Mouse (Mus musculus) liver, embryonic 12.5 days (tissue): ENCODE measurements at regions not wholly inside any gene's neighbourhood (a gene's known extent, or its start where the extent isn't known, plus 50 kb on each side); places are given as distances from the start of the nearest gene placed in this dataset.

Experiments
- ATAC-seq: fragments of 200-750 bp; cut with Nextera tagmentation; 2 replicates; pipeline ENCODE4 v1.8.0; 2017; ENCODE audit warnings: moderate number of reproducible peaks, mild to moderate bottlenecking, moderate library complexity
- H3K27ac ChIP-seq: fragments of 300-500 bp; sonication (generic); 2 replicates; pipeline ENCODE4 v1.5.1; 2016; ENCODE audit warnings: mild to moderate bottlenecking
- H3K27me3 ChIP-seq: fragments of 300-500 bp; sonication (generic); replicated peaks from 2 replicates; pipeline ENCODE4 v1.6.1; 2016; ENCODE audit warnings: mild to moderate bottlenecking, moderate library complexity
- H3K36me3 ChIP-seq: fragments of 300-500 bp; sonication (generic); 2 replicates; pipeline ENCODE4 v1.6.1; 2016; ENCODE audit warnings: mild to moderate bottlenecking, moderate library complexity
- H3K4me1 ChIP-seq: fragments of 300-500 bp; sonication (generic); 2 replicates; pipeline ENCODE4 v1.6.1; 2016
- H3K4me2 ChIP-seq: fragments of 300-500 bp; sonication (generic); 2 replicates; pipeline ENCODE4 v1.6.1; 2016; ENCODE audit warnings: mild to moderate bottlenecking, moderate library complexity
- H3K4me3 ChIP-seq: fragments of 300-500 bp; sonication (generic); 2 replicates; pipeline ENCODE4 v1.5.1; 2016; ENCODE audit warnings: mild to moderate bottlenecking, moderate library complexity
- H3K9ac ChIP-seq: fragments of 300-500 bp; sonication (generic); 2 replicates; pipeline ENCODE4 v1.6.1; 2016; ENCODE audit warnings: mild to moderate bottlenecking, moderate library complexity
- H3K9me3 ChIP-seq: fragments of 300-500 bp; sonication (generic); replicated peaks from 2 replicates; pipeline ENCODE4 v1.6.1; 2016; ENCODE audit warnings: mild to moderate bottlenecking, moderate library complexity
- WGBS: fragments of 180-500 bp; shearing (Covaris S2); methylation state at CpG from one replicate; pipeline ENCODE4 v1.1.7; 2016; ENCODE audit not compliant: insufficient replicate concordance; 5-methylcytosine and 5-hydroxymethylcytosine counted together

GRCm38 (mm10) chr12:26621135-26621932 lies 152.3 kb downstream of the Cmpk2 start:
- Histone ChIP-seq H3K27me3 (no peaks in the 10 kb centered on the region), H3K4me1 (no peaks in the 10 kb centered on the region), H3K9me3 (no peaks in the 10 kb centered on the region), H3K4me2 (no peak overlapping the region), H3K4me3 (no peak overlapping the region), H3K27ac (no peak overlapping the region), H3K9ac (no peak overlapping the region), H3K36me3 (no peaks in the 10 kb centered on the region)
- 75% methylated on average over 12 of the region's 12 CpGs for whole genome bisulfite sequencing
- no peak for ATAC-seq

DNA sequence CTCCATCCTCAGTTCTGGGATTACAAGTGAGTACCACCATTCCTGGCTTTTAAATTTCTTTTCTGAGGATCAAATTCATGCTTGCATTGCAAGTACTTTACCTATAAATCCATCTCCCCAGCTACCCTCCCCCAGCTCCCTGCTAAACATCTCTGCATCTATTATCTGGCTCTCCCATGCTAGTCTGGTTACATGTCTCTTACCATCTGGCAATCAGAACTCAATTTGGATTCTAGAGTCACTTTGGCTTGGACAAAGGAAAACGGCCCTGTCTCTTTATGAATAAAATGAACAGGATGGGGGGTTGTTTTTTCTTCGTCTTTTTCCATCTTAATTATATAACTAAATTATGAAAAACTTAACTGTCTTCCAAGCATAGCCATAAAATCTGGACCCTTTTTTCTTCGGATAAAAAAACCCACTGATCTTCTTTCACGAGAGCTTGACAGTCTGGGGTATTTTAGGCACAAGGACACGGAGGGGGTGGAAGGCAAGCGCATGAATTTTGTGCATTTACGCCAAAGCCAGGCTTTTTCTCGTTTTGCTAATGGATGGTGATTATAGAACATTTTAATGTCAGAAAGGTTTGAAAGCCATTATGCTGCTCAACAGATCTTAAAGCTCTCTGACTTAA lies 151.6 kb downstream of the Cmpk2 start:
- H3K36me3 ChIP-seq: no peaks in the 10 kb centered on the region
- H3K4me2 ChIP-seq: no peak overlapping the region
- H3K9me3 ChIP-seq: no peaks in the 10 kb centered on the region
- H3K27ac ChIP-seq: no peak overlapping the region
- no peak overlapping the region for H3K4me3 ChIP-seq
- no peak for ATAC-seq
- H3K9ac ChIP-seq: no peak overlapping the region
- H3K27me3 ChIP-seq: no peaks in the 10 kb centered on the region
- WGBS: 64% methylated on average over 8 of the region's 8 CpGs
- no peaks in the 10 kb centered on the region for H3K4me1 ChIP-seq

GRCm38 (mm10) chr12:26617969-26618368 lies 149.0 kb downstream of the Cmpk2 start:
- no peaks in the 10 kb centered on the region for H3K4me1 ChIP-seq
- WGBS: 74% methylated on average over 3 of the region's 3 CpGs
- H3K27ac ChIP-seq: no peak overlapping the region
- no peaks in the 10 kb centered on the region for H3K9me3 ChIP-seq
- ATAC-seq: no peak
- H3K4me3 ChIP-seq: no peak overlapping the region
- H3K27me3 ChIP-seq: no peaks in the 10 kb centered on the region
- no peak overlapping the region for H3K9ac ChIP-seq
- H3K4me2 ChIP-seq: no peak overlapping the region
- H3K36me3 ChIP-seq: no peaks in the 10 kb centered on the region

GRCm38 (mm10) chr12:26613086-26613705 lies 144.2 kb downstream of the Cmpk2 start:
- Histone ChIP-seq H3K4me3 (no peak overlapping the region), H3K9me3 (no peaks in the 10 kb centered on the region), H3K9ac (no peak overlapping the region), H3K27me3 (no peaks in the 10 kb centered on the region), H3K4me2 (no peak overlapping the region), H3K27ac (no peak overlapping the region), H3K4me1 (no peaks in the 10 kb centered on the region), H3K36me3 (no peaks in the 10 kb centered on the region)
- no peak for ATAC-seq
- WGBS: 75% methylated on average over 11 of the region's 11 CpGs

GRCm38 (mm10) chr12:26610079-26610478 lies 141.1 kb downstream of the Cmpk2 start:
- no peak overlapping the region for H3K9ac ChIP-seq
- no peaks in the 10 kb centered on the region for H3K4me1 ChIP-seq
- no peak overlapping the region for H3K4me3 ChIP-seq
- H3K27ac ChIP-seq: no peak overlapping the region
- no peak for ATAC-seq
- 55% methylated on average over 3 of the region's 3 CpGs for WGBS
- H3K4me2 ChIP-seq: no peak overlapping the region
- no peaks in the 10 kb centered on the region for H3K9me3 ChIP-seq
- no peaks in the 10 kb centered on the region for H3K36me3 ChIP-seq
- no peaks in the 10 kb centered on the region for H3K27me3 ChIP-seq

DNA sequence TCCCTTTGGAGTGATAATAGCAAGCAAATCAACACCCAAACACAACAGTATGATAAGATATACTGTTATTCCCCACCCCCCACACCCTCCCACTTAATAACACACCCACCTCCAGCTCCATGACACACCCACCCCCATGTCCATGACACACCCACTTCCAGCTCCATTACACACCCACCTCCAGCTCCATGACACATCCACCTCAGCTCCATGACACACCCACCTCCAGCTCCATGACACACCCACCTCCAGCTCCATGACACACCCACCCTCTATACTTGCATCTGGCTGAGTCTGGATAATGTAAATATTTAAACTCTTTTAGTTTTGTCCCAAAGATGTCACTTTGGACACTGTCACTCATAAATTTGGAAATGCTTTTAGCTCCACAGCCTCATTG lies 129.5 kb downstream of the Cmpk2 start:
- no peaks in the 10 kb centered on the region for H3K9me3 ChIP-seq
- no peaks in the 10 kb centered on the region for H3K36me3 ChIP-seq
- no peak overlapping the region for H3K4me3 ChIP-seq
- H3K4me2 ChIP-seq: no peak overlapping the region
- no peaks in the 10 kb centered on the region for H3K27me3 ChIP-seq
- no peak overlapping the region for H3K9ac ChIP-seq
- H3K4me1 ChIP-seq: no peaks in the 10 kb centered on the region
- ATAC-seq: no peak
- H3K27ac ChIP-seq: no peak overlapping the region

GRCm38 (mm10) chr12:26592125-26592524 lies 123.1 kb downstream of the Cmpk2 start:
- no peaks in the 10 kb centered on the region for H3K4me1 ChIP-seq
- no peak for ATAC-seq
- no peaks in the 10 kb centered on the region for H3K27me3 ChIP-seq
- no peak overlapping the region for H3K9ac ChIP-seq
- H3K27ac ChIP-seq: no peak overlapping the region
- H3K9me3 ChIP-seq: no peaks in the 10 kb centered on the region
- H3K36me3 ChIP-seq: no peaks in the 10 kb centered on the region
- H3K4me2 ChIP-seq: no peak overlapping the region
- H3K4me3 ChIP-seq: no peak overlapping the region

- Histone ChIP-seq H3K9me3 (no peaks in the 10 kb centered on the region), H3K9ac (no peak overlapping the region)
- ATAC-seq: no peak
Measured at GRCm38 (mm10) chr12:26589091-26589490, 120.1 kb downstream of the Cmpk2 start.

GRCm38 (mm10) chr12:26577438-26577837 lies 108.4 kb downstream of the Cmpk2 start:
- no peaks in the 10 kb centered on the region for H3K27me3 ChIP-seq
- H3K27ac ChIP-seq: no peak overlapping the region
- no peak for ATAC-seq
- WGBS: 76% methylated on average over 6 of the region's 6 CpGs
- H3K36me3 ChIP-seq: no peaks in the 10 kb centered on the region
- no peak overlapping the region for H3K4me3 ChIP-seq
- H3K4me2 ChIP-seq: no peak overlapping the region
- H3K9me3 ChIP-seq: no peaks in the 10 kb centered on the region
- H3K4me1 ChIP-seq: no peaks in the 10 kb centered on the region
- H3K9ac ChIP-seq: no peak overlapping the region

More at GRCm38 (mm10) chr12:26589091-26589490, 120.1 kb downstream of the Cmpk2 start:
- Histone ChIP-seq H3K27me3 (no peaks in the 10 kb centered on the region), H3K4me1 (no peaks in the 10 kb centered on the region), H3K4me2 (no peak overlapping the region), H3K36me3 (no peaks in the 10 kb centered on the region), H3K27ac (no peak overlapping the region), H3K4me3 (no peak overlapping the region)

DNA sequence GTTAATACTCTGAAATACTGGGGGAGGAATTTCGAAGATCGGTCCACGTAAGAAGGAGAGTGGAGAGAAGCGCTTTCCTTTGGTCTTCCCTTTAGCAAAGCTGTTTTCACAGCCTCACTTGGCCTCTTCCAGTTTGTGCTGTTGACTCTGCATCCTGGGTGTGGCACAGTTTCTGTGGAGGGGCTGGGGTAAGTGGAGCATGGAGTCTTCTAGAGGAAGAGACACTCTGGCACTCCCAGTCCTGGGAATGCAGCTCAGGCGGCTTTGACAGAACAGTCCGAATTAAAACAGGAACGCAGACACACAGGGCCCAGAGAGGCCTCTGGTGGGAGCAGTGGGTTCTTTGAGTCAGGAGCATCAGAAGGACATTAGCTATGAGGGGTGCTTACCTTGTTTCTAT lies 102.6 kb downstream of the Cmpk2 start:
- no peak overlapping the region for H3K4me3 ChIP-seq
- ATAC-seq: no peak
- no peak overlapping the region for H3K9ac ChIP-seq
- no peaks in the 10 kb centered on the region for H3K36me3 ChIP-seq
- no peaks in the 10 kb centered on the region for H3K4me1 ChIP-seq
- WGBS: 81% methylated on average over 7 of the region's 7 CpGs
- H3K4me2 ChIP-seq: no peak overlapping the region
- H3K9me3 ChIP-seq: no peaks in the 10 kb centered on the region
- H3K27me3 ChIP-seq: no peaks in the 10 kb centered on the region
- H3K27ac ChIP-seq: no peak overlapping the region

DNA sequence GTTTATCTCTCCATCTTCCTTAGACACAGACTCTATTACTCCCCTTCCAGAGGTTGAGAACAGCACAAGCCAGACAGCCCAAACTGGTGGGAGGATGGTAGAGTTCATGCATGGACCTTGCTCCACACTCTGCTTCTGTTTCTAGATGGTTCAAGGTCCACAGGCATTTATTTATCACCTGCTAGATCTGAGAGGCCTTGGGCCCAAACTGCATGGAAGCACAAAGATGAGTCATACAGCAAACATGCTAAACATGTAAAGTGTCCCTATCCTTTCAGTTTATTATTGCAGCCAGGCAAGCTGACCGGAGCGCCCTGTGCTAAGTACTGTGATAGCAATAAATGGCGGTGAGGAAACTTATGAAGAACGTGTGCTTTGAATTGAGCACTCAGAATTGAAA lies 98.4 kb downstream of the Cmpk2 start:
- Histone ChIP-seq H3K27ac (no peak overlapping the region), H3K27me3 (no peaks in the 10 kb centered on the region), H3K4me2 (no peak overlapping the region), H3K4me3 (no peak overlapping the region), H3K36me3 (no peaks in the 10 kb centered on the region), H3K9me3 (no peaks in the 10 kb centered on the region), H3K4me1 (no peaks in the 10 kb centered on the region), H3K9ac (no peak overlapping the region)
- no peak for ATAC-seq
- 79% methylated on average over 4 of the region's 4 CpGs for WGBS

DNA sequence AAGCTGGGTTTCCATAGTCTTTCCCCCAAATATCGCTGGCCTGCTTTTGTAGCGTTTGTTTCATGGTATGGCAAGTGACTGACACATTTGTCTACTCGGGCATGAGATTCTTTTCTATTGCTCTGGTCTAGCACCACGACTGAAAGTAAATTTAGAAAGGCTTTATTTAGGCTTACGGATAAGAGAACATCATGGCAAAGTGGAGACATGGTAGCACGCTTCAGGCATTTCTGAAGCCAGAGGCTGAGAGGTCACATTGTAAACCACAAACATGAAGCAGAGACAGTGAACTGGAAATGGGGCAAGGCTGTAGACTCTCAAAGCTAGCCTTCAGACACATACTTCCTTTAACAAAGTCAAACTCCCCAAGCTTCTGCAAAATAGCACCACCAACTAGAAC lies 93.9 kb downstream of the Cmpk2 start:
- Histone ChIP-seq H3K4me1 (no peaks in the 10 kb centered on the region), H3K9me3 (no peaks in the 10 kb centered on the region), H3K4me2 (no peak overlapping the region), H3K27me3 (no peaks in the 10 kb centered on the region), H3K27ac (no peak overlapping the region), H3K36me3 (no peaks in the 10 kb centered on the region), H3K9ac (no peak overlapping the region), H3K4me3 (no peak overlapping the region)
- no peak for ATAC-seq
- WGBS: 68% methylated on average over 6 of the region's 6 CpGs
